Mouse (Mus musculus) liver (tissue): ENCODE measurements around the gene Clec12a.
"Not testable (repeated sequence)": the region's sequence is repeated elsewhere in the genome, so short reads cannot be mapped to it uniquely, and the experiment has no call there.

ENCODE experiments used
- DNase-seq: peaks from one replicate; pipeline ENCODE4 v3.0.0-alpha.2; 2020; ENCODE audit warnings: mixed read lengths

The Clec12a gene

GRCm38 (mm10) chr6:129342391-129342790 lies at the start of gene Clec12a:
TSS of gene Clec12a (plus strand) at chr6:129342691.
- DNase-seq, result not testable (repeated sequence)

GRCm38 (mm10) chr6:129304180-129304579 lies 38.3 kb upstream of the Clec12a start:
- DNase-seq, result no peak

GRCm38 (mm10) chr6:129312499-129312898 lies 30.0 kb upstream of the Clec12a start:
- DNase-seq, result no peak

GRCm38 (mm10) chr6:129314655-129315168 lies 27.8 kb upstream of the Clec12a start:
- no peak for DNase-seq

- no peak for DNase-seq
Measured at GRCm38 (mm10) chr6:129315698-129316097, 26.8 kb upstream of the Clec12a start.

- no peak for DNase-seq
Measured at GRCm38 (mm10) chr6:129316463-129316862, 26.0 kb upstream of the Clec12a start.

- DNase-seq, result no peak
Measured at GRCm38 (mm10) chr6:129318395-129318794, 24.1 kb upstream of the Clec12a start.

- no peak for DNase-seq
Measured at GRCm38 (mm10) chr6:129319331-129319730, 23.2 kb upstream of the Clec12a start.

GRCm38 (mm10) chr6:129326016-129326415 lies 16.5 kb upstream of the Clec12a start:
- DNase-seq, result no peak

- no peak for DNase-seq
Measured at GRCm38 (mm10) chr6:129326568-129327150, 15.8 kb upstream of the Clec12a start.

- DNase-seq, result no peak
Measured at GRCm38 (mm10) chr6:129331610-129332009, 10.9 kb upstream of the Clec12a start, which contains the start of gene 4922502D21Rik. TSS of gene 4922502D21Rik (minus strand) at chr6:129331796.

- peak; percentile 59 for DNase-seq
Measured at GRCm38 (mm10) chr6:129333674-129334078, 8.8 kb upstream of the Clec12a start.

- no peak for DNase-seq
Measured at GRCm38 (mm10) chr6:129337751-129338150, 4.7 kb upstream of the Clec12a start.

GRCm38 (mm10) chr6:129344408-129344807 lies 1.9 kb downstream of the Clec12a start:
- DNase-seq, result no peak

GRCm38 (mm10) chr6:129349524-129350352 lies 7.2 kb downstream of the Clec12a start:
- peak; percentile 26 for DNase-seq

- DNase-seq, result no peak
Measured at GRCm38 (mm10) chr6:129351091-129351490, 8.6 kb downstream of the Clec12a start.

- no peak for DNase-seq
Measured at GRCm38 (mm10) chr6:129355774-129356173, 13.3 kb downstream of the Clec12a start.

GRCm38 (mm10) chr6:129356430-129356829 lies 13.9 kb downstream of the Clec12a start:
- no peak for DNase-seq

- DNase-seq, result no peak
Measured at GRCm38 (mm10) chr6:129359515-129359914, 17.0 kb downstream of the Clec12a start.

- no peak for DNase-seq
Measured at GRCm38 (mm10) chr6:129363942-129364341, 21.5 kb downstream of the Clec12a start.

GRCm38 (mm10) chr6:129365959-129366359 lies 23.5 kb downstream of the Clec12a start:
- peak; percentile 6 for DNase-seq

- no peak for DNase-seq
Measured at GRCm38 (mm10) chr6:129369374-129370132, 27.1 kb downstream of the Clec12a start.

- DNase-seq, result no peak
Measured at GRCm38 (mm10) chr6:129374937-129375471, 32.5 kb downstream of the Clec12a start.
